Mouse (Mus musculus) midbrain, embryonic 13.5 days (tissue): ENCODE results near the gene Rpl11. TPM values are rescaled to one million over a fixed set of nuclear protein-coding genes. Genes with fewer than 3 reads are reported as not detected.

Experiments used
- ATAC-seq: fragments of 200-750 bp; cut with Nextera tagmentation; 2 replicates; pipeline ENCODE4 v1.8.0; 2017; ENCODE audit warnings: mild to moderate bottlenecking, moderate TSS enrichment, moderate library complexity
- H3K27ac ChIP-seq: fragments of 300-500 bp; sonication (generic); 2 replicates; pipeline ENCODE4 v1.5.1; 2015; ENCODE audit warnings: inconsistent platforms, mild to moderate bottlenecking, moderate library complexity
- H3K27me3 ChIP-seq: fragments of 300-500 bp; sonication (generic); 2 replicates; pipeline ENCODE4 v1.6.1; 2015; ENCODE audit warnings: mild to moderate bottlenecking, inconsistent platforms
- H3K36me3 ChIP-seq: fragments of 300-500 bp; sonication (generic); 2 replicates; pipeline ENCODE4 v1.6.1; 2015; ENCODE audit warnings: mild to moderate bottlenecking, inconsistent platforms
- H3K4me1 ChIP-seq: fragments of 300-500 bp; sonication (generic); replicated peaks from 2 replicates; pipeline ENCODE4 v1.6.1; 2015; ENCODE audit warnings: inconsistent platforms
- H3K4me2 ChIP-seq: fragments of 300-500 bp; sonication (generic); replicated peaks from 2 replicates; pipeline ENCODE4 v1.6.1; 2015; ENCODE audit warnings: moderate library complexity, mild to moderate bottlenecking, inconsistent platforms
- H3K4me3 ChIP-seq: fragments of 300-500 bp; sonication (generic); replicated peaks from 2 replicates; pipeline ENCODE4 v1.5.1; 2015; ENCODE audit warnings: mild to moderate bottlenecking, inconsistent platforms
- H3K9ac ChIP-seq: fragments of 300-500 bp; sonication (generic); replicated peaks from 2 replicates; pipeline ENCODE4 v1.6.1; 2015; ENCODE audit warnings: mild to moderate bottlenecking, inconsistent platforms
- H3K9me3 ChIP-seq: fragments of 300-500 bp; sonication (generic); 2 replicates; pipeline ENCODE4 v1.6.1; 2016; ENCODE audit warnings: mild to moderate bottlenecking, inconsistent platforms
- WGBS: fragments of 180-500 bp; shearing (Covaris S2); methylation state at CpG from one replicate; pipeline ENCODE4 v1.1.7; 2015; 5-methylcytosine and 5-hydroxymethylcytosine counted together
- polyA plus RNA-seq: library from polyadenylated mRNA; unstranded; fragments of >200 nt; fragmentation: Nextera tagmentation; extraction: Ambion mirVana; gene quantifications from 2 replicates; pipeline ENCODE4 v1.2.1, GENCODE M21; 2015

Gene Rpl11
- polyA plus RNA-seq, 1 experiment from 2014 or later: 333 TPM

- no peak for ATAC-seq
- no peak overlapping the region for H3K4me3 ChIP-seq
- H3K27ac ChIP-seq: no peak overlapping the region
- H3K9ac ChIP-seq: no peak overlapping the region
- no peaks in the 10 kb centered on the region for H3K27me3 ChIP-seq
- 70% methylated on average over 4 of the region's 4 CpGs for WGBS
- H3K36me3 ChIP-seq: no peaks in the 10 kb centered on the region
- H3K9me3 ChIP-seq: no peaks in the 10 kb centered on the region
- no peak overlapping the region for H3K4me2 ChIP-seq
- H3K4me1 ChIP-seq: peaks cover 16% of the 10 kb centered on the region
These were observed 18.1 kb downstream of the Rpl11 start for GRCm38 (mm10) chr4:136035078-136035477.

DNA sequence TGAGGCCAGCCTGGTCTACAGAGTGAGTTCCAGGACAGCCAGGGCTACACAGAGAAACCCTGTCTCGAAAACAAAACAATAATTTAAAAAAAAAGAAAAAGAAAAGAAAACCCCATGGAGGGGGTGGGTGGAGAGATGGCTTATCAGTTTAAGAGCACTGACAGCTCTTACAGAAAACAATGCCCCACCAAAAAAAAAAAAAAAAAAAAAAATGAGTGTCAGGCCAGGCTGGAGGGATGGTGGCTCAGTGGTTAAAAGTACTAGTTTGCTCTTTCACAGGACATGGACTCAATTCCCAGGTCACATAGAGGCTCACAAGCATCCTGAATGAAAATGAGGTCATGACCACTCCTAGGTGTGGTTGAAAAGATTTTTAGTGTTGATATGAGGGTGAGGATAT lies 20.0 kb downstream of the Rpl11 start:
- H3K4me1 ChIP-seq: peaks cover 16% of the 10 kb centered on the region
- WGBS: 76% methylated on average over 1 of the region's 1 CpGs

GRCm38 (mm10) chr4:136030968-136031909 lies 22.0 kb downstream of the Rpl11 start:
- ATAC-seq: peak; percentile 14; the same call in 1 of the 2 replicates
- Histone ChIP-seq H3K9me3 (no peaks in the 10 kb centered on the region), H3K9ac (0 out of 2 replicates have a peak overlapping the region, but pooled peaks have one; percentile 28), H3K4me3 (no peak overlapping the region), H3K27ac (no peak overlapping the region; the same call in 1 of the 2 replicates), H3K4me2 (no peak overlapping the region), H3K27me3 (no peaks in the 10 kb centered on the region), H3K4me1 (peaks cover 16% of the 10 kb centered on the region), H3K36me3 (no peaks in the 10 kb centered on the region)
- 1% methylated on average over 8 of the region's 8 CpGs for WGBS

More for the DNA sequence above, 20.0 kb downstream of the Rpl11 start:
- Histone ChIP-seq H3K36me3 (no peaks in the 10 kb centered on the region), H3K4me3 (no peak overlapping the region), H3K27me3 (no peaks in the 10 kb centered on the region), H3K27ac (no peak overlapping the region), H3K9ac (no peak overlapping the region), H3K4me2 (no peak overlapping the region), H3K9me3 (no peaks in the 10 kb centered on the region)
- ATAC-seq: no peak

DNA sequence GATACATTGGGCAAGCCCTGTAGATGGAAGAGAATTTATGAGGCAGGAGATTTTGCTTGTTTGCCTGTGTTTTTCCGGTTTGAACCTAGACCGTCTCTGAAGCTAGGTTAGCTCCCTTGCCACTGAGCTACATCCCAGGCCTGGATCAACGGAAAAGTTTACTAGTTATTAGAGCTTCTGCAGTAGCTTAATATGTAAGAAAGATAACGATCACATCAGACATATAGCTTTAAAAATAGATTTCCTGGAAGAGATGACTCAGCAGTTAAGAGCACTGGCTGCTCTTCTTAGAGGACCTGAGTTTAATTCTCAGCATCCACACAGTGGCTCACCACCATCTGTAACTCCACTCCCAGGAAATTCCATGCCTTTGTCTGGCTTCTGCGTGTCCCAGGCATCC lies 24.5 kb downstream of the Rpl11 start:
- Histone ChIP-seq H3K4me1 (peaks cover 16% of the 10 kb centered on the region), H3K4me2 (no peak overlapping the region), H3K36me3 (no peaks in the 10 kb centered on the region), H3K9me3 (no peaks in the 10 kb centered on the region), H3K27me3 (no peaks in the 10 kb centered on the region), H3K4me3 (no peak overlapping the region), H3K9ac (no peak overlapping the region), H3K27ac (no peak overlapping the region)
- no peak for ATAC-seq
- WGBS: 87% methylated on average over 5 of the region's 5 CpGs

DNA sequence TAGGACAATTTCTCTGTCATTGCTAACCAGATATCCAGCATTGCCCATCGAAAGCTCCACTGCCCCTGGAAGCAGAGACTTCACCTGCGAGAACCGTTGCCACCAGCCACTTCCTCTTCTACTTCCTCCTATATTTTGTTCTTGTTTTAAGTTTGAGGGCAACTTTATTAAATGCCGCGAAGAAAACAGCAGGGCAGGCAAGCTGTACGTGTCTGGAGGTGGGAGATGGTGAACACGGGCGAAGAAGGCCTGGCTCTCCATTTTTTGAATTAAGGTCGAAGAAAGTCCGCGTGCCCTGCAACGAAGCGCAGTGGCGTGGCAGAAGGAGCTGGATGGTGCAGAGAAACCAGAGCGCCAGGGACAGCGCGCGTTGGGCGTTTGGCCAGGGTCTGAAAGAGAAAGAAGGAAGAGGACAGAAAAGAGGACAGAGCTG lies 25.1 kb downstream of the Rpl11 start:
- no peak overlapping the region for H3K4me3 ChIP-seq
- H3K4me2 ChIP-seq: no peak overlapping the region
- H3K9me3 ChIP-seq: no peaks in the 10 kb centered on the region
- H3K27me3 ChIP-seq: no peaks in the 10 kb centered on the region
- no peak for ATAC-seq
- H3K27ac ChIP-seq: no peak overlapping the region
- WGBS: 91% methylated on average over 19 of the region's 19 CpGs
- no peaks in the 10 kb centered on the region for H3K36me3 ChIP-seq
- H3K9ac ChIP-seq: no peak overlapping the region
- peaks cover 16% of the 10 kb centered on the region for H3K4me1 ChIP-seq

DNA sequence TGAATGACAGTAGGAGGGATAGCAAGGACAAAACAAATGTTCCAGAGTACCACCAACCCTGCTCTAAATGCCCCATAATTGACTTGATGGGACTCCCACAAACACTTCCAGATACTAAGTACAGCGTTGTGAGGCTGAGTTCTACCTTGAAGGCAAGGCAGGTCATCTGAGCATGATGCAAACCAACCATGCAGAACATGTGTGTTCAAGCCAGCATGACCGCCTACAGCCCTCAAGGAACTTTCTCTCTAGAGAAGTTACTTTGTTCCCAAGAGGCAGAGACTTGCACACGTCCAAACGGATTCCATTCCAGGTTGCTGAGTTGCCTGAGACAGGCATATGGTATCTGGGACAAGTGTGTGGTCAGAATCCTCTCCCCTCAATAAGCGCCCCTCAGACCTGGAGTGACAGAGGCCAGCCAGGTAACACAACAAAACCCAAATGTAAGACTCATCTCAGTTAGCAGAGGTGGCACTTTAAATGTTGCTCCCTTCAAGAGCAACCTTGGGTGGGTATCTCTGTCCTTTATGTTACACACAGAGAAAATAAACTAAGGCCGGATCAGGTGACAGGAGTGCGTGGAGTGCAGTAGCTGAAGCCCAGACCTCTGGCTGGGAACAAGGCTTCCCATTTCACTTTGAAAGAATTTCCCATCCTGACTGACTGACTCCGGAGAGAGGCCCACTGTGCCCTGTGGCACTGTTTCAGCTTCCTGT lies 25.7 kb downstream of the Rpl11 start:
- Histone ChIP-seq H3K9me3 (no peaks in the 10 kb centered on the region), H3K9ac (no peak overlapping the region), H3K27ac (no peak overlapping the region), H3K27me3 (no peaks in the 10 kb centered on the region), H3K36me3 (no peaks in the 10 kb centered on the region), H3K4me2 (no peak overlapping the region), H3K4me3 (no peak overlapping the region), H3K4me1 (peaks cover 16% of the 10 kb centered on the region)
- 81% methylated on average over 8 of the region's 8 CpGs for WGBS
- ATAC-seq: no peak

GRCm38 (mm10) chr4:136025350-136025749 lies 27.9 kb downstream of the Rpl11 start:
- ATAC-seq: no peak
- WGBS: 84% methylated on average over 1 of the region's 1 CpGs

GRCm38 (mm10) chr4:136022924-136023323 lies 30.3 kb downstream of the Rpl11 start:
- no peak for ATAC-seq
- Histone ChIP-seq H3K9ac (no peak overlapping the region), H3K4me3 (no peak overlapping the region), H3K9me3 (no peaks in the 10 kb centered on the region), H3K4me1 (peaks cover 16% of the 10 kb centered on the region), H3K27ac (no peak overlapping the region), H3K4me2 (no peak overlapping the region), H3K36me3 (no peaks in the 10 kb centered on the region), H3K27me3 (no peaks in the 10 kb centered on the region)
- WGBS: 97% methylated on average over 9 of the region's 9 CpGs

More at GRCm38 (mm10) chr4:136025350-136025749, 27.9 kb downstream of the Rpl11 start:
- no peak overlapping the region for H3K27ac ChIP-seq
- H3K4me2 ChIP-seq: no peak overlapping the region
- H3K27me3 ChIP-seq: no peaks in the 10 kb centered on the region
- H3K4me3 ChIP-seq: no peak overlapping the region
- no peak overlapping the region for H3K9ac ChIP-seq
- H3K36me3 ChIP-seq: no peaks in the 10 kb centered on the region
- peaks cover 5% of the 10 kb centered on the region for H3K4me1 ChIP-seq
- H3K9me3 ChIP-seq: no peaks in the 10 kb centered on the region

DNA sequence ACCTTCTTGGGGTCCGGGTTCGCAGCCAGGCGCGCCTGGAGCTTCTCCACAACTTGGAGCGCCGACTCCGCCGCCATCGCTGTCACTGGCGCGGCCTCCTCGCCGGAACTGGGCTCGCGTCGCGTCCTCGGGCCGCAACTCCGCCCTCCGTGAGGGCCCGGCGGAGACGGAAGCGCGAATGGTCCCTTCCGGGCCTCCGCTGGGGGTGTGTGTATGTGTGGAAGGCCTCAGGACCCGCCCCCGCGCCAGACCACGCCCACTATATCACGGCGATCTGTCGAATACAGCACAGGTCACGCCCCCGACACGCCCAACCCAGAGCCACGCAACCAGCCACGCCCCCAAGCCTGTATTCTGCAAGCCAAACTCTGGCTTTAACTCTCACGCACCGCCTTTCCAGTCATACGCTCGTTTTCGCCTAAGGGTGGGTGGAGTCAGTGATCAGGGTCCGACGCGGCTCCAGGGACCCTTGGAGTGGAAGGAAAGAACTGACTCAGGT lies 31.6 kb downstream of the Rpl11 start, which contains the start of gene Eloa:
TSS of gene Eloa (minus strand) at position 215 of the 499 bp plus-strand sequence.
- H3K4me3 ChIP-seq: peak within 1 kb of the TSS; percentile 99
- H3K4me2 ChIP-seq: peak within 1 kb of the TSS; percentile 98
- peak; percentile 98 for ATAC-seq
- no peaks in the 10 kb centered on the region for H3K27me3 ChIP-seq
- H3K36me3 ChIP-seq: no peaks in the 10 kb centered on the region
- H3K9ac ChIP-seq: peak within 1 kb of the TSS; percentile 98
- under 1% methylated on average over 44 of the region's 48 CpGs for WGBS
- H3K27ac ChIP-seq: peak within 1 kb of the TSS; percentile 86
- peaks cover 16% of the 10 kb centered on the region for H3K4me1 ChIP-seq
- H3K9me3 ChIP-seq: no peaks in the 10 kb centered on the region

DNA sequence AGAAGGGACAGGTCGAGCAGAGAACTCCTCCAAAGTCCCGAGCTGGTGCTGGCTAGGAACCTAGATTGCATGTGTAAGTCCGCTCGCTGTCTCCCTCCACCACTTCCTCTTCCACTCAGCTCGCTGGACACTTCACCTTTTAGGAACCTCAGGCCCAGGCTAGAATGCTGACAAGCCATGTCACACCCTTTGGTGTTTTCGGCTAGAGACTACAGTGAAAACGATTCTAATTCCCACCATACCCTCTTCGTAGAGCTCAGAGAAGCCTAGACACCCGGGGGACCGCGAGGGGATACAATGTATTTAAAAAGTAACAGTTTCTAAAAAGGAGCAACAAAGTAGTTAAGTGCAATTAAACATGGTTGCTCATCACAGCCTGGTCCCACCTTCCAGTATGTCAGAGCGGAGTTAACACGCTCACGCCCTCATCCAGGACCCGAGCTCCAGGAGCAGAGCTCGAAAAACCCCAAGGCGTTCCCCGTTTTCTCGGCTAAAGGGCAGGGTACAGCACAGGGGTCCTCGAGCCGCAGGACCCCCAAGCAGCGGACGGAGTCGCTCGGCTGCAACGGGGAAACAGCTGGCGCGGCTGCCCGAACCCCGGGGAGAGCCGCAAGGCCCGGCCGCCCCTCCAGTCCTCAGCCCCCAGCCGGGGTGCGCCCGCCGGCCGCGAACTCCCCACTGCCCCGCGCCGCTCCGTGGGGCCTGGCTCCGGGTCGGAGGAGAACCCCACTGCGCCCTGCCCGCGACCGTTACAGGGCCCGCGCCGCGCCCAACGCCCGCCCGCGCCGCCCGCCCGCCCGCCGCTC lies 32.3 kb downstream of the Rpl11 start:
- peak overlapping the region; percentile 98 for H3K9ac ChIP-seq
- peak overlapping the region; percentile 86 for H3K27ac ChIP-seq
- no peaks in the 10 kb centered on the region for H3K27me3 ChIP-seq
- H3K9me3 ChIP-seq: no peaks in the 10 kb centered on the region
- peaks cover 16% of the 10 kb centered on the region for H3K4me1 ChIP-seq
- peak; percentile 86 for ATAC-seq
- peak overlapping the region; percentile 98 for H3K4me2 ChIP-seq
- 1% methylated on average over 46 of the region's 62 CpGs for WGBS
- peak overlapping the region; percentile 99 for H3K4me3 ChIP-seq
- H3K36me3 ChIP-seq: no peaks in the 10 kb centered on the region

GRCm38 (mm10) chr4:136016059-136016602 lies 37.1 kb downstream of the Rpl11 start:
- H3K36me3 ChIP-seq: peaks cover 19% of the 10 kb centered on the region
- H3K27ac ChIP-seq: no peak overlapping the region
- H3K4me1 ChIP-seq: peaks cover 16% of the 10 kb centered on the region
- no peak overlapping the region for H3K4me3 ChIP-seq
- no peak overlapping the region for H3K9ac ChIP-seq
- WGBS: 84% methylated on average over 3 of the region's 3 CpGs
- no peak overlapping the region for H3K4me2 ChIP-seq
- H3K27me3 ChIP-seq: no peaks in the 10 kb centered on the region
- H3K9me3 ChIP-seq: no peaks in the 10 kb centered on the region
- ATAC-seq: no peak
